Mouse (Mus musculus): ENCODE results near the gene Ksr2. TPM values are rescaled to one million over a fixed set of nuclear protein-coding genes. Genes with fewer than 3 reads are reported as not detected.
"Not testable (repeated sequence)": the region's sequence is repeated elsewhere in the genome, so short reads cannot be mapped to it uniquely, and the experiment has no call there.

Gene Ksr2
- 0.09 and 0.11 TPM in 2 replicates for polyA plus RNA-seq (2016; fragmentation: Nextera tagmentation; extraction: Ambion mirVana)

- Histone ChIP-seq H3K9me3 (no peaks in the 10 kb centered on the region), H3K4me3 (peak within 1 kb of the TSS; percentile 79), H3K27me3 (ENCODE audit: insufficient read depth, poor library complexity, severe bottlenecking) (peaks cover 83% of the 10 kb centered on the region), H3K4me1 (peaks cover 15% of the 10 kb centered on the region; the same call in 1 of the 2 replicates), H3K36me3 (no peaks in the 10 kb centered on the region), H3K27ac (peak within 1 kb of the TSS; percentile 76)
- no peak for DNase-seq (ENCODE audit: low spot score)
- under 1% methylated on average over 84 of the region's 89 CpGs for WGBS
Measured at GRCm38 (mm10) chr5:117413507-117414501, at the start of gene Ksr2. Gene Ksr2 (plus strand): TSS chr5:117414000.

GRCm38 (mm10) chr5:117364821-117365220 lies 49.0 kb upstream of the Ksr2 start:
- 77% methylated on average over 3 of the region's 3 CpGs for WGBS
- H3K9me3 ChIP-seq = no peaks in the 10 kb centered on the region
- DNase-seq (ENCODE audit: low spot score) = no peak
- no peaks in the 10 kb centered on the region for H3K27me3 ChIP-seq (ENCODE audit: insufficient read depth, poor library complexity, severe bottlenecking)
- H3K27ac ChIP-seq = no peak overlapping the region
- peaks cover 60% of the 10 kb centered on the region for H3K36me3 ChIP-seq
- no peak overlapping the region for H3K4me3 ChIP-seq
- H3K4me1 ChIP-seq = peaks cover 41% of the 10 kb centered on the region

GRCm38 (mm10) chr5:117365904-117366561 lies 47.8 kb upstream of the Ksr2 start:
- no peak overlapping the region for H3K27ac ChIP-seq
- no peaks in the 10 kb centered on the region for H3K9me3 ChIP-seq
- no peak overlapping the region for H3K4me3 ChIP-seq
- 87% methylated on average over 13 of the region's 13 CpGs for WGBS
- H3K4me1 ChIP-seq = peaks cover 29% of the 10 kb centered on the region
- no peak for DNase-seq (ENCODE audit: low spot score)
- H3K36me3 ChIP-seq = peaks cover 72% of the 10 kb centered on the region
- H3K27me3 ChIP-seq (ENCODE audit: insufficient read depth, poor library complexity, severe bottlenecking) = no peaks in the 10 kb centered on the region

GRCm38 (mm10) chr5:117367206-117367605 lies 46.6 kb upstream of the Ksr2 start:
- DNase-seq (ENCODE audit: low spot score) = no peak
- no peak overlapping the region for H3K4me3 ChIP-seq
- H3K27ac ChIP-seq = no peak overlapping the region
- peaks cover 84% of the 10 kb centered on the region for H3K36me3 ChIP-seq
- 54% methylated on average over 8 of the region's 8 CpGs for WGBS
- peaks cover 17% of the 10 kb centered on the region for H3K4me1 ChIP-seq
- no peaks in the 10 kb centered on the region for H3K27me3 ChIP-seq (ENCODE audit: insufficient read depth, poor library complexity, severe bottlenecking)
- H3K9me3 ChIP-seq = no peaks in the 10 kb centered on the region

- Histone ChIP-seq H3K27me3 (ENCODE audit: insufficient read depth, poor library complexity, severe bottlenecking) (no peaks in the 10 kb centered on the region), H3K36me3 (peaks cover 95% of the 10 kb centered on the region), H3K9me3 (no peaks in the 10 kb centered on the region), H3K4me1 (no peaks in the 10 kb centered on the region; the same call in 1 of the 2 replicates), H3K4me3 (no peak overlapping the region), H3K27ac (no peak overlapping the region)
- DNase-seq (ENCODE audit: low spot score) = no peak
- 88% methylated on average over 10 of the region's 10 CpGs for WGBS
Measured at GRCm38 (mm10) chr5:117370592-117370991, 43.2 kb upstream of the Ksr2 start.

- no peak overlapping the region for H3K4me3 ChIP-seq
- H3K4me1 ChIP-seq = no peaks in the 10 kb centered on the region; the same call in 1 of the 2 replicates
- H3K27ac ChIP-seq = no peak overlapping the region
- 91% methylated on average over 9 of the region's 9 CpGs for WGBS
- H3K27me3 ChIP-seq (ENCODE audit: insufficient read depth, poor library complexity, severe bottlenecking) = no peaks in the 10 kb centered on the region
- peaks cover 97% of the 10 kb centered on the region for H3K36me3 ChIP-seq
- H3K9me3 ChIP-seq = no peaks in the 10 kb centered on the region
- DNase-seq (ENCODE audit: low spot score) = no peak
Measured at GRCm38 (mm10) chr5:117373418-117373817, 40.4 kb upstream of the Ksr2 start.

GRCm38 (mm10) chr5:117374372-117375049 lies 39.3 kb upstream of the Ksr2 start:
- no peaks in the 10 kb centered on the region for H3K27me3 ChIP-seq (ENCODE audit: insufficient read depth, poor library complexity, severe bottlenecking)
- H3K27ac ChIP-seq = no peak overlapping the region
- H3K9me3 ChIP-seq = no peaks in the 10 kb centered on the region
- H3K36me3 ChIP-seq = peaks cover 97% of the 10 kb centered on the region
- no peaks in the 10 kb centered on the region; the same call in 1 of the 2 replicates for H3K4me1 ChIP-seq
- WGBS = 90% methylated on average over 7 of the region's 7 CpGs
- no peak overlapping the region for H3K4me3 ChIP-seq
- no peak for DNase-seq (ENCODE audit: low spot score)

- no peak overlapping the region for H3K27ac ChIP-seq
- no peak overlapping the region for H3K4me3 ChIP-seq
- H3K27me3 ChIP-seq (ENCODE audit: insufficient read depth, poor library complexity, severe bottlenecking) = no peaks in the 10 kb centered on the region
- no peak for DNase-seq (ENCODE audit: low spot score)
- peaks cover 97% of the 10 kb centered on the region for H3K36me3 ChIP-seq
- H3K9me3 ChIP-seq = no peaks in the 10 kb centered on the region
- peaks cover 10% of the 10 kb centered on the region; the same call in 1 of the 2 replicates for H3K4me1 ChIP-seq
- WGBS = 77% methylated on average over 11 of the region's 11 CpGs
Measured at GRCm38 (mm10) chr5:117376331-117376761, 37.5 kb upstream of the Ksr2 start.

- H3K27ac ChIP-seq; H3K27me3 ChIP-seq (ENCODE audit: insufficient read depth, poor library complexity, severe bottlenecking); DNase-seq (ENCODE audit: low spot score); H3K9me3 ChIP-seq; H3K4me3 ChIP-seq: not testable (repeated sequence)
- peaks cover 23% of the 10 kb centered on the region for H3K4me1 ChIP-seq
- WGBS = 94% methylated on average over 14 of the region's 14 CpGs
- H3K36me3 ChIP-seq = peaks cover 97% of the 10 kb centered on the region
Measured at GRCm38 (mm10) chr5:117377731-117378130, 36.1 kb upstream of the Ksr2 start.

- Histone ChIP-seq H3K9me3 (no peaks in the 10 kb centered on the region), H3K27ac (no peak overlapping the region), H3K4me3 (no peak overlapping the region), H3K4me1 (peaks cover 32% of the 10 kb centered on the region), H3K36me3 (peaks cover 96% of the 10 kb centered on the region), H3K27me3 (ENCODE audit: insufficient read depth, poor library complexity, severe bottlenecking) (no peaks in the 10 kb centered on the region)
- no peak for DNase-seq (ENCODE audit: low spot score)
- WGBS = 67% methylated on average over 4 of the region's 4 CpGs
Measured at GRCm38 (mm10) chr5:117380199-117380598, 33.6 kb upstream of the Ksr2 start.

- no peaks in the 10 kb centered on the region for H3K9me3 ChIP-seq
- WGBS = 57% methylated on average over 7 of the region's 7 CpGs
- peak overlapping the region; percentile 23; the same call in 1 of the 2 replicates for H3K27ac ChIP-seq
- H3K27me3 ChIP-seq (ENCODE audit: insufficient read depth, poor library complexity, severe bottlenecking) = no peaks in the 10 kb centered on the region
- peaks cover 92% of the 10 kb centered on the region for H3K36me3 ChIP-seq
- DNase-seq (ENCODE audit: low spot score) = peak; percentile 80
- H3K4me1 ChIP-seq = peaks cover 32% of the 10 kb centered on the region
- H3K4me3 ChIP-seq = no peak overlapping the region
Measured at GRCm38 (mm10) chr5:117381785-117382184, 32.0 kb upstream of the Ksr2 start.

GRCm38 (mm10) chr5:117383198-117383597 lies 30.6 kb upstream of the Ksr2 start:
- no peaks in the 10 kb centered on the region for H3K9me3 ChIP-seq
- no peaks in the 10 kb centered on the region for H3K27me3 ChIP-seq (ENCODE audit: insufficient read depth, poor library complexity, severe bottlenecking)
- peaks cover 42% of the 10 kb centered on the region for H3K4me1 ChIP-seq
- H3K27ac ChIP-seq = no peak overlapping the region
- DNase-seq (ENCODE audit: low spot score) = no peak
- H3K36me3 ChIP-seq = peaks cover 79% of the 10 kb centered on the region
- 85% methylated on average over 12 of the region's 12 CpGs for WGBS
- no peak overlapping the region for H3K4me3 ChIP-seq

All from heart, embryonic 10.5 days (tissue).